Mouse (Mus musculus) liver, embryonic 12.5 days (tissue): Measurements from ENCODE around the gene Bend4. TPM values are rescaled to one million over a fixed set of nuclear protein-coding genes. Genes with fewer than 3 reads are reported as not detected.

Source experiments
- ATAC-seq: fragments of 200-750 bp; cut with Nextera tagmentation; 2 replicates; pipeline ENCODE4 v1.8.0; 2017; ENCODE audit warnings: moderate number of reproducible peaks, mild to moderate bottlenecking, moderate library complexity
- H3K27ac ChIP-seq: fragments of 300-500 bp; sonication (generic); 2 replicates; pipeline ENCODE4 v1.5.1; 2016; ENCODE audit warnings: mild to moderate bottlenecking
- H3K27me3 ChIP-seq: fragments of 300-500 bp; sonication (generic); replicated peaks from 2 replicates; pipeline ENCODE4 v1.6.1; 2016; ENCODE audit warnings: mild to moderate bottlenecking, moderate library complexity
- H3K36me3 ChIP-seq: fragments of 300-500 bp; sonication (generic); 2 replicates; pipeline ENCODE4 v1.6.1; 2016; ENCODE audit warnings: mild to moderate bottlenecking, moderate library complexity
- H3K4me1 ChIP-seq: fragments of 300-500 bp; sonication (generic); 2 replicates; pipeline ENCODE4 v1.6.1; 2016
- H3K4me2 ChIP-seq: fragments of 300-500 bp; sonication (generic); 2 replicates; pipeline ENCODE4 v1.6.1; 2016; ENCODE audit warnings: mild to moderate bottlenecking, moderate library complexity
- H3K4me3 ChIP-seq: fragments of 300-500 bp; sonication (generic); 2 replicates; pipeline ENCODE4 v1.5.1; 2016; ENCODE audit warnings: mild to moderate bottlenecking, moderate library complexity
- H3K9ac ChIP-seq: fragments of 300-500 bp; sonication (generic); 2 replicates; pipeline ENCODE4 v1.6.1; 2016; ENCODE audit warnings: mild to moderate bottlenecking, moderate library complexity
- H3K9me3 ChIP-seq: fragments of 300-500 bp; sonication (generic); replicated peaks from 2 replicates; pipeline ENCODE4 v1.6.1; 2016; ENCODE audit warnings: mild to moderate bottlenecking, moderate library complexity
- WGBS: fragments of 180-500 bp; shearing (Covaris S2); methylation state at CpG from one replicate; pipeline ENCODE4 v1.1.7; 2016; ENCODE audit not compliant: insufficient replicate concordance; 5-methylcytosine and 5-hydroxymethylcytosine counted together
- polyA plus RNA-seq: library from polyadenylated mRNA; unstranded; fragments of >200 nt; fragmentation: Nextera tagmentation; extraction: Ambion mirVana; gene quantifications from 2 replicates; pipeline ENCODE4 v1.2.1, GENCODE M21; 2016

The Bend4 gene
- polyA plus RNA-seq, 1 experiment from 2014 or later: 2.5 TPM

DNA sequence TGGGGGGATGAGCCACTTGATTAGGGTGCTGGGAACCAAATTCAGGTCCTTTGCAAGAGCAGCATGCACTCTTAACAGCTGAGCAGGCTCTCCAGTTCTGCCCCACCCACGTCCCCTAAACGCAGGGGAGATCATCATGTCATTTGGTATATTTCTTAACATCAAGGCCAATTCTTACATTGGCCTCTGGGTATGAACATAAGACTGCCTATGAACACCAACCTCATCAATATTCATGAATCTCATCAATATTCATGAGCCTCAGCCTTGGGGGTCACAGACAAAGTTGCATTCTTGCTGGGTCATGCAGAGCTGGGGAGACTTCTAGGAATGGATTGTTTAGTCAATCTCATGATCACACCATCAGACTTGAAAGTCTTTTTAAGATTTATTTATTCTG lies 46.4 kb downstream of the Bend4 start:
- no peak for ATAC-seq
- H3K4me3 ChIP-seq: no peak overlapping the region
- WGBS: 81% methylated on average over 2 of the region's 2 CpGs
- no peak overlapping the region for H3K9ac ChIP-seq
- H3K36me3 ChIP-seq: no peaks in the 10 kb centered on the region
- H3K9me3 ChIP-seq: no peaks in the 10 kb centered on the region
- no peak overlapping the region for H3K4me2 ChIP-seq
- no peaks in the 10 kb centered on the region for H3K27me3 ChIP-seq
- no peak overlapping the region for H3K27ac ChIP-seq
- no peaks in the 10 kb centered on the region for H3K4me1 ChIP-seq

DNA sequence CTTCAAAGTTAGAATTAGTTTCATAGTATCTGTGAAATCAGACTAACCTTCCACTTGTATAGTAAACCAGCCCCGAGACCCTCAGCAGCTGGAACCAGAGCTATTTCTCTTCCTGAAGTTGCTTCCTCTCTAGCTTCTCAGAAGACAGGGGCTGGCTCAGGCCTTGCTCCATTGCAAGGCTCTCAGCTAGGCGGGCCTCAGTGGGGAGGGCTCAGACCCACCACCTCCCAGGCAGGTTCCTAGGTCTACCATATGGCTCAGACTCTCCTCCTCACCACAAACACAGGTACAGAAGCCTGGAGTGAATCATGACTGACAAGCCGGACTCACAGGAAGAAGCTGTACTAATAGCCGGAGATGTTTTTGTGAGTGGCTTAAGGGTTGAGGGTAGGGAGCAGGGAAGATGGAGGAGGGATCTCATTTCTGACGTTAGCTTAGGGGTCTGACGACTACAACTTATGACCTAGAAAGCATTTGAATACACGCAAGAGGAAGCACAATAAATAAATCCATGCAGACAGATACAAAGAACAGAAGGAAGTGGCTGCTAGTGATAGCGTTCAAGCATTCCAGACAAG lies 51.0 kb downstream of the Bend4 start:
- Histone ChIP-seq H3K9me3 (no peaks in the 10 kb centered on the region), H3K4me2 (no peak overlapping the region), H3K4me3 (no peak overlapping the region), H3K9ac (no peak overlapping the region), H3K36me3 (no peaks in the 10 kb centered on the region), H3K4me1 (no peaks in the 10 kb centered on the region), H3K27ac (no peak overlapping the region), H3K27me3 (no peaks in the 10 kb centered on the region)
- ATAC-seq: no peak
- WGBS: 55% methylated on average over 8 of the region's 8 CpGs

DNA sequence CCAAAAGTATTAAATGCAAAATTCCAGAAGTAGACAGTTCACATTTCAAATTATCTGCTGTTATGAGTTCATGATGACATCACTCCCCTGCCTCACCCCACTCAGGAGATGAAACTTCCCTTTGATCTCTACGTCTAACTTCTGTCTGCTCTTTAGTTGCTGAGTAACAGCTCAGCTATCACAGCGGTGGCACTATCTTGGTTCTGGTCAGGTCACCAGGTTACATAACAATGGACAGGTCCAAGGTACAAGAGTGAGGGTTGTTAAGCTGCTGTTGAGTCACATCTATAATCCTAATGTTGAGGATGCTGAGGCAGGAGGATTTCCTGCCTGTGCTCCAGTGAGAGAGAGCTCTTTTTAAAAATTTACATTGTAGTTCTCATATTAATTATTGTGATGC lies 65.2 kb downstream of the Bend4 start:
- Histone ChIP-seq H3K36me3 (no peaks in the 10 kb centered on the region), H3K4me3 (no peak overlapping the region), H3K9ac (no peak overlapping the region), H3K27me3 (no peaks in the 10 kb centered on the region), H3K4me2 (no peak overlapping the region), H3K4me1 (no peaks in the 10 kb centered on the region), H3K9me3 (no peaks in the 10 kb centered on the region), H3K27ac (no peak overlapping the region)
- no peak for ATAC-seq
- WGBS: 35% methylated on average over 2 of the region's 2 CpGs

DNA sequence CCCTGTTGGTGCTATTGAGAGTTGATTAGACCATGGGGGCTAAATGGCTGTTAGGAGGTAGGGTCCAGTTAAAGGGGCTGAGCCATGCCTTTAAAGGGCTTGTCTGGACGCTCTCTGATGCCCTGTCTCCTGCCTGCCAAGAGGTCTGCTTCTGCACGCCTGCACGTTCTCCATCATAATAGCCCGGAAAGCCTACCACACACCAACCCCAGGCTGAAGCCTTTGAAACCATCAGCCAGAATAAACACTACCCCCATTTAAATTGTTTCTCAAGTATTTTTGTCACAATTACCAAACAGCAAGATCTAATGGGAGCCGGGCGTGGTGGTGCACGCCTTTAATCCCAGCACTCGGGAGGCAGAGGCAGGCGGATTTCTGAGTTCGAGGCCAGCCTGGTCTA lies 65.8 kb downstream of the Bend4 start:
- Histone ChIP-seq H3K27me3 (no peaks in the 10 kb centered on the region), H3K27ac (no peak overlapping the region), H3K9ac (no peak overlapping the region), H3K9me3 (no peaks in the 10 kb centered on the region), H3K4me3 (no peak overlapping the region), H3K4me2 (no peak overlapping the region), H3K36me3 (no peaks in the 10 kb centered on the region), H3K4me1 (no peaks in the 10 kb centered on the region)
- no peak for ATAC-seq
- 78% methylated on average over 10 of the region's 10 CpGs for WGBS

DNA sequence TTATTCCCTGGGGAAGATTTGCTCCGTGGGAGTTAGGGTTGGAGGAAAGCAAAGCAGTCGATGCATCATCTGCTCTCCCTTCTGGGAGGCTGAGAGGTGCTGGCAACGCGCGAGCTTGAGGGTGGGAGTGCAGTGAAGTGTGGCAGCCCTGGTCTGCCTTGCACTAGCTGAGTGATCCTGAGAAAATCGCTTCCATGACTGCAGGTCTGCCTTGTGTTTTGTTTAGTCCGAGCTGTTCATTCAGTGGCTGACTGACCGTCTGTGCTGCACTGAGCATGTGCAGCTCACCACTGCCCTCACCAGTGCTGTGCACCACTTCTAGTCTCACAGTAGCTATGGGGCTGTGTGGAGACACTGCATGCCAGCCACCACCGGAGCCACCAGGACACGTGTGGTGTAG lies 79.2 kb downstream of the Bend4 start:
- 82% methylated on average over 10 of the region's 10 CpGs for WGBS
- ATAC-seq: no peak

DNA sequence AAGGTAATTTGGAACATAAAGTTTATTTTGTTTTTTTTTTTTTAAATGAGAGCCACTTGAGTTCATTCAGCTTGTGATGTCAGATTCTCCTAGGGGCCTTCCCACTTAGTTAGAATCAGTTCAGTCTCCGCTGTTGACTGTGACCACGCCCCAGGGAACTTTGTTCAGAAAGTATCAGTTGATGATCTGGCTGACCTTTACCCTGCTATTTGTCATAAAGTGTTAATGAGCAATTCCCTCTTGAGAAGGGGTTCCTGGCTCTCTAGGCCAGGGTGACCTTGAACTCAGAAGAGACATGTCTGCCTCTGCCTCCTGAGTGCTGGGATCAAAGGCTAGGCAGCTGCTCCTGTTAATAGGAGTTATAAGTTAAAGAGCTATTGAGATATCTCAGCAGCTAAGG lies 81.0 kb downstream of the Bend4 start:
- H3K36me3 ChIP-seq: peaks cover 95% of the 10 kb centered on the region

More for the DNA sequence above, 79.2 kb downstream of the Bend4 start:
- Histone ChIP-seq H3K27ac (no peak overlapping the region), H3K4me3 (no peak overlapping the region), H3K36me3 (peaks cover 95% of the 10 kb centered on the region), H3K4me2 (no peak overlapping the region), H3K27me3 (no peaks in the 10 kb centered on the region), H3K9me3 (no peaks in the 10 kb centered on the region), H3K9ac (no peak overlapping the region), H3K4me1 (no peaks in the 10 kb centered on the region)

More for the DNA sequence above, 81.0 kb downstream of the Bend4 start:
- Histone ChIP-seq H3K9ac (no peak overlapping the region), H3K27me3 (no peaks in the 10 kb centered on the region), H3K4me2 (no peak overlapping the region), H3K4me3 (no peak overlapping the region), H3K9me3 (no peaks in the 10 kb centered on the region), H3K27ac (no peak overlapping the region), H3K4me1 (no peaks in the 10 kb centered on the region)
- 85% methylated on average over 2 of the region's 2 CpGs for WGBS
- ATAC-seq: no peak

Other genes with a start within 250 kb of the Bend4 start
- gene Tmem33, start 167.7 kb downstream of the Bend4 start, polyA plus RNA-seq: 114 and 118 TPM in 2 replicates
- gene Slc30a9, start 121.4 kb downstream of the Bend4 start, polyA plus RNA-seq: 84.6 and 86.4 TPM in 2 replicates
- gene Shisa3, start 179.6 kb upstream of the Bend4 start, polyA plus RNA-seq: 5.7 and 7.5 TPM in 2 replicates